Mouse (Mus musculus): ENCODE measurements around the gene Fnip1. TPM values are rescaled to one million over a fixed set of nuclear protein-coding genes. Genes with fewer than 3 reads are reported as not detected.
"Not testable (repeated sequence)": the region's sequence is repeated elsewhere in the genome, so short reads cannot be mapped to it uniquely, and the experiment has no call there.

The Fnip1 gene
- total RNA-seq, 1 experiment from 2014 or later = 34.4 TPM

DNA sequence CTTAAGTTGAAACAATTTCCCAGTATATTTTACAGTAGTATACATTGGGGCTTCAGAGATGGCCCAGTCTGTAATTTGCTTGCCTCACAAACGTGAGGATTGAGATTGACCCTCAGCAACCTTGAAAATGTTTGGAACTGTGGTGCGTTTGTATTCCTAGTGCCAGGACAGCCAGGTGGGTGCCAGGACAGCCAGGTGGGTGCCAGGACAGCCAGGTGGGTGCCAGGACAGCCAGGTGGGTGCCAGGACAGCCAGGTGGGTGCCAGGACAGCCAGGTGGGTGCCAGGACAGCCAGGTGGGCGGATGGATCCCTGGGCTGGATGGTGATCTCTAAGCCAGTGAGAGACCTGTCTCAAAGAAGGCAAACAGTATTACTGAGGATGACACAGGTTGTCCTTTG is 12.8 kb downstream of the Fnip1 start:
- ATAC-seq (replicated peaks; ENCODE audit: insufficient number of reproducible peaks, low FRiP score, low TSS enrichment, poor library complexity, severe bottlenecking) = not testable (repeated sequence)

DNA sequence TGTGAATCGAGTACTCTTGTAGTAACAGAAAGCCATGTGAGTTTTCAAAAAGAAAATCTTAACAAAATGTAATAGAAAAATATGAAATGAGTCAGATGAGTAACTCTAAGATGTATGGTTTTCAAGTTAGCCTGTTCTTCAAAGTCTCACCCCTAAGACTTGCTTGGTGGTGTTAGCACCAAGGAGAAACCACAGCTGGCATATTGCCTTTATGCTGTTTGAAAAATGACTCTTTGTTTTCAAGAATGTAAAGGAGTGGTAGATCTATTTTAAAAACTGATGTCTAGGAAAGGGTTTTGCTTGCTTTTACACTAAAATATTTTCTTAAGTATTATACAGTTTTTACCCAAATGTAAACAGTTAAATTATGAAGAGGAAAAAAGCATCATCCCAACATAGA is 16.5 kb downstream of the Fnip1 start:
- no peak for ATAC-seq (replicated peaks; ENCODE audit: insufficient number of reproducible peaks, low FRiP score, low TSS enrichment, poor library complexity, severe bottlenecking)

DNA sequence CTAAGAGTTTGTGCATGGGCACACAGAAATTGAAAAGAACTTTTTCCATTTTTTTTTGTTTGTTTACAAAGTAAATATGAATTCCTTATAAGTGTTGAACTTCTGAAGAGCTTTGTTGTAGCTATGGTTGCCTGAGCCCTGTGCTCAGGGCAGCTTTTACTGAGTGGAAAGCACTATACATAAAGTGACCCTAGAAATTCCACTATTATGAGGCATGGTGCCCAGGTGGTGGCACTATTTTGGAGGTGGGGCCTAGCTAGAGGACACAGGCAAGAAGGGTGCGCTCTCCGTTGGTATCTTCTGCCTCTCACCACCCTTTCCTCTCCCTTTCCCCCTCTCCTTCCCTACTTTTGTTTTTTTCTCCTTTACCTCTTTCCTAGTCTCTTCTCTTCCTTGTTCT is 18.9 kb downstream of the Fnip1 start:
- no peak for ATAC-seq (replicated peaks; ENCODE audit: insufficient number of reproducible peaks, low FRiP score, low TSS enrichment, poor library complexity, severe bottlenecking)

DNA sequence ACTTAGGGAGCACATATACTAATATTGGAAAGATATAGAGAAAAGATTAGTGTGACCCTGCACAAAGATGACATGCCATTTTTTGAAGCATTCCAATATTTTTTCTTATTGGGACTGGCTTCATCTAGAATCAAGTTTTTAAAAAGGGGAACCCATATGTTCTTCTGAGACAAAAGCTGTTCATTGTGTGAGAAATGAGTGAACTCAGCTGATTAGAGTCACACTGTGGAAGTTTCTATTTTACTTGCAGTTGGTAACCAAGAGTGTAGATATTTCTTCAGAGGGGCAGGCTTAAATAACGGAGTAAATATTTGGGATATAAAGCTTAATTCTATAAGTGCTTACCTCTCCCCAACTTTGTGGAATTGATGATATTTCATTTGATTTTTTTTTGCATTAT is 20.2 kb downstream of the Fnip1 start:
- ATAC-seq (replicated peaks; ENCODE audit: insufficient number of reproducible peaks, low FRiP score, low TSS enrichment, poor library complexity, severe bottlenecking) = no peak

DNA sequence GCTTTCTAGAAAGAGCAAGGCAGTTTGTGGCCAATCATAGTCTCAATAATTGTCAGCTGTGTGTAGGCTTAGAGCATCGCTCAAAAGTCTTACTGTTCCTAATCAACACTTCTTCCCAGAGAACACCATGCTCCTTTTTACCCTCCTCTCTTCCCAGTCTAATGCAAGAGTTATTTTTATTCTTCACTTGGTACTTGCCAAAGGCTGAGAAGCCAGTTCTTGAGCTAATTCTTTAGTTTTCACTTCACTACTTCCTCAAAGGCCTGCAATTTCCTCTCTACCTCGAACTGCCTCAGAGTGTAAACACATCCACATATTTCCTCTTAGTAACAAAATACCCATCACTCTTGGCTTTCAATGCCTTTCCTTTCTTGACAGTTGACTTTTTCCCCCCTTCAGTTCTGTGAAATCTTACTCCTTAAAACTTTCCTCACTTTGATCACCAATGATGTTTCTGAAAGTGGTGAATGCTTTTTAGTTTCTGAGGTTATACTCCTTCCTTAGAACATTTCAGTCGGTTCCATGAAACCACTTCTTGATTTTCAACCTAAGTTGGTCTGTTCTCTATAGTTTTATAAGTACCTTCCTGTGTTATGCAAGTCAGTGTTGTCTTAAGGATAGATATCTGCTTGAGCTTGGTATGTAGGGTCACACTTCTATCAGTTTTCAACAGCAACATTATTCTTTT is 26.7 kb downstream of the Fnip1 start:
- ATAC-seq (replicated peaks; ENCODE audit: insufficient number of reproducible peaks, low FRiP score, low TSS enrichment, poor library complexity, severe bottlenecking) = no peak; the same call in 1 of the 2 replicates

DNA sequence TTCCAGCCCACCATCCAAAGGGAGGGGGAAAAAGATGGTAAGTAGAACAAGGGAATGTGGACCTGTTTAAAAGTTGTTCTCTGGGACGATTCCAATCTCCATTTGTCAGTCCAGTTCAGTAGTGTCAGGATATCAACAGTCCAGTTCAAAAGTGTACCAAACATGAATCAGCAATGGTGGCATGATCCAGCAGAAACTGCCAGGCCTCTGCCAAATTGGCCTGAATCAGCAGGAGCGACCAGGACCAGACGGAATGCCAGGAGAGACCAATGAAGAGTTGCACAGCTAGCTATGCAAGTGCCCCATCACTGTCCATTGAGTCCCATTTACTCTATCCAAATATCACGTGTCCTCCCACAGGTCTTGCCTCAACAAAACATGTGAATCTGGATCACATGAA is 34.2 kb downstream of the Fnip1 start:
- no peak for ATAC-seq (replicated peaks; ENCODE audit: insufficient number of reproducible peaks, low FRiP score, low TSS enrichment, poor library complexity, severe bottlenecking)

DNA sequence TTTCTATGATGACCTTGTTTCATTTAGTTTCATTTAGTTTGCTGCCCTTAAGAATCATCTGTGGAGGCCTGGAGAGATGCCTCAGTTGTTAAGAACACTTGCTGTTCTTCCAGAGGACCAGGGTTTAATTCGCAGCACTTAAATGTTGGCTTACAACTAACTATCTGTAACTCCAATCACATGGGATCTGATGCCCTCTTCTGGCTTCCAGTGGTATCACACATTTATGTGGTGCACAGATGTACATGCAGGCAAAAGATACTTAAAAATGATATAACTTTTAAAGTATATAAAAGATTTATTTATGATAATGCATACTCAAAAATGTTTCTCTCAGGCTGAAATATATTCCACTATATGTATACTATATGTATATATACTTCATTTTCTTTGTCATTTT is 40.4 kb downstream of the Fnip1 start:
- ATAC-seq (replicated peaks; ENCODE audit: insufficient number of reproducible peaks, low FRiP score, low TSS enrichment, poor library complexity, severe bottlenecking) = no peak

DNA sequence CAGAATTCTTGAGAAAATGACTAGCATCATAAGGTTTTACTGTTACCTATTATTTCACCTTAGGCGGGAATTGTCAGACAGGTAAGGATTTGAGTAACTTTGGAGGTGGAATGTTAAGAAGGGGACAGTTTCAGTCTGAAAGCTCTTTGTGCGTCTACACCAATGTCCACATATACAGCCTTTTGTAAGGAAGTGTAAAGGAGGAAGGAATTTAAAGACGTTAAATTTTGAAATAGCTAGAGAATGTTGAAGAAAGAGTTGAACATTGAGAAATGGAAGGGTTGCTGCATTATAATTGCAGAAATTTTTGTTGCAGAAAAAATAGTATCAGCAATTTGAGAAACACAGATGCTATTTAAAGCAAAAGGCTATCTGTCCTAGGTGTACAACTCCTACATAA is 48.0 kb downstream of the Fnip1 start:
- ATAC-seq (replicated peaks; ENCODE audit: insufficient number of reproducible peaks, low FRiP score, low TSS enrichment, poor library complexity, severe bottlenecking) = no peak

DNA sequence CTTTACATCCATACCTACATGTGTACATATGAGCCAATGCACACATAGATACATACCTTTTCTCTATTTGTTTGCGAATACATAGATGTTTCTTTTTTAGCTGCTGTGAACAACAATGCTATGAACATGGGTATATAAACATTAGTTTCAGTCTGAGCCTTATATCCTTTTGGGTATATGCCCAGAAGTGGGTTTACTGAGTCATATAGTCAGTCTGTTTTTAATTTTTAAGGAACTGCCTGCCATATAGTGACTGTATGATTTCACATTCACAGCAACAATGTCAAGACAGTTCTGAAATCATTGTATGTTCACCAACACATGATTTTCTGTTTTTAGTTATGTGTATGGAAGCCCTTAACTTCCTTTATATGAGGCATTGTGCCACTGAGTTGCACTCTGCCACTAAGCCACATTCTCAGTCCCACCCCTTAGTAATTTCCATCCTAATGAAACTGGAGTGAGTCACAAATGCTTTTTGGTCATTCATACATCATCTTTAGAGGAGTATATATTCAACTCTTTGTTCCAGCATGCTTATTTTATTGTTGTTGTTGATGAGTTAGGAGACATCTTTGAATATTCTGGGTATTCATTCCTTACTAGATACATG is 54.1 kb downstream of the Fnip1 start:
- peak; percentile 87 for ATAC-seq (replicated peaks; ENCODE audit: insufficient number of reproducible peaks, low FRiP score, low TSS enrichment, poor library complexity, severe bottlenecking)

DNA sequence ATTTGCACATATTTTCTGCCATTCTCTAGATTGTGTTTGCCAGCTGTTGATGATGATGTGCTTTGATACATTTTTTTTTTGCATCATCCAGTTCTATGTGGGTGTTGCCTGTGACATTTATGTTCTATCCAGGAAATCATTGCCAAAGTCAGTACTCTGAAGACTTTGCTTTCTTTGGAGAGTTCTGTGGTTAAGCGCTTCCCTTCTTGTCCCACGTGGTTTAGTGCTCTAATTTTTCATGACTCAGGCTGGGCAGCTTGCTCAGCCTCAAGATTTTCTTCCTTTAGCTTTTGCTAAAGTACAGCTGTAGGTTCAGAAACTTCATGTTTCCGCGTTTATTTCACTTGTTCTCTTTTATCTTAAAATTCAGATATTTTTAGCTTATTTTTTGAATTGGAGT is 54.6 kb downstream of the Fnip1 start:
- peak; percentile 94 for ATAC-seq (replicated peaks; ENCODE audit: insufficient number of reproducible peaks, low FRiP score, low TSS enrichment, poor library complexity, severe bottlenecking)

DNA sequence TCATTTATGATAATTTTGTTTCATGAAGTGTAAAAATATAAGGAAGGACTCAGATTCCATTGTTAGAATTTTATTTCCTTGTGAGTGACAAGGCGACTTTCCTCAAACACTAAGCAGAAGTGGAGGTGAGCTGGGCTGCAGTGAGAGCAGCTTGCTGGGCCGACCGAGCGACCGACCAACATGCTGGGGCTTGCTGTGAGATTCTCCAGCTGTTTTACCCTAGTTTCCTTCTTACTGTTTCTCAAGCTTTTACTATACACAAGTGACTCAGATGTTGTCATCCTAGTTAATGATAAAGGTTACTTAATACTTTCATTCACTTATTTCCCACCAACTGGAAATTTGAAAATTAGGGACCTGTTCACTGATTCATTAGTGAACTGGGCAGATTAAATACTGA is 61.8 kb downstream of the Fnip1 start:
- ATAC-seq (replicated peaks; ENCODE audit: insufficient number of reproducible peaks, low FRiP score, low TSS enrichment, poor library complexity, severe bottlenecking) = no peak

DNA sequence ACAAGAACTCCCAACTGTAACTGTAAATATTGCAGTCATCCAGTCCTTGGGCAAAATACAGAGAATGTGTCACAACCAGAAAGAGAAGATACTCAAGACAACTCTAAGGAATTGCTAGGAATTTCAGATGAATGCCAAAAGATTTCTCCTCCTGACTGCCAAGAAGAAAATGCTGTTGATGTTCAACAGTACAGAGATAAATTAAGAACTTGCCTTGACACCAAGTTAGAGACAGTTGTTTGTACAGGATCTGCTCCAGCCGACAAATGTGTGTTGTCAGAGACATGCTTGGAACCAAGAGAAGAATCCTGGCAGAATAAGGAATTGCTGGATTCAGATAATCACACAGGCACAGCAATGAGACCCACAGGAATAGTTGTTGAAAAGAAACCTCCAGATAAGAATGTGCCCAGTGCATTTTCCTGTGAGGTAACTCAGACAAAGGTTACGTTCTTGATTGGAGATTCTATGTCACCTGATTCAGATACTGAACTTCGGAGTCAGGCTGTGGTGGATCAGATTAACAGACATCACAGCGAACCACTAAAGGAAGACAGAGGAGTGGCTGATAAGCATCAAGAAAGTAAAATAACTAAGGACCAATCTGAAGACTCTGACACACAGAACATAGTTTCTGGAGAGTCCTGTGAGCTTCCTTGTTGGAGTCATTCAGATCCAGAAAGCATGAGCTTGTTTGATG is 64.7 kb downstream of the Fnip1 start:
- no peak for ATAC-seq (replicated peaks; ENCODE audit: insufficient number of reproducible peaks, low FRiP score, low TSS enrichment, poor library complexity, severe bottlenecking)

DNA sequence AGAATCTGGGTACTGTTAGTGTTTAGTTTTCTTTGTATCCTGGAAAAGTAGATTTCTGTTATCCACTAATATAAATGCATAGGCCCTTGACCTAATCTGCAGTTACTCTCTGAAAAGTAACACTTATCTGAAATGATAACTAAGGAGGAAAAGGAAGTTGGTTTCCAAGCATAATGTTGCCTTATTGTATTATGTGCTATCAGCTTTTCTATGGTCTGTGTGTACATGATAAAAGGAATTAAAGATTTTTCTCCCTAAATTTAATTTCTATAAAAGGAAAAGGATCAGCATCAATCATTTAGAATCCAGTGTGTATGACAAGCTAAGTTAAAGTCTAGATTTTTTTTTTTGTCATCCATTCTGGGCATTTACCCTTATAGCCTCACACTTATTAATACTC is 75.6 kb downstream of the Fnip1 start:
- ATAC-seq (replicated peaks; ENCODE audit: insufficient number of reproducible peaks, low FRiP score, low TSS enrichment, poor library complexity, severe bottlenecking) = no peak

DNA sequence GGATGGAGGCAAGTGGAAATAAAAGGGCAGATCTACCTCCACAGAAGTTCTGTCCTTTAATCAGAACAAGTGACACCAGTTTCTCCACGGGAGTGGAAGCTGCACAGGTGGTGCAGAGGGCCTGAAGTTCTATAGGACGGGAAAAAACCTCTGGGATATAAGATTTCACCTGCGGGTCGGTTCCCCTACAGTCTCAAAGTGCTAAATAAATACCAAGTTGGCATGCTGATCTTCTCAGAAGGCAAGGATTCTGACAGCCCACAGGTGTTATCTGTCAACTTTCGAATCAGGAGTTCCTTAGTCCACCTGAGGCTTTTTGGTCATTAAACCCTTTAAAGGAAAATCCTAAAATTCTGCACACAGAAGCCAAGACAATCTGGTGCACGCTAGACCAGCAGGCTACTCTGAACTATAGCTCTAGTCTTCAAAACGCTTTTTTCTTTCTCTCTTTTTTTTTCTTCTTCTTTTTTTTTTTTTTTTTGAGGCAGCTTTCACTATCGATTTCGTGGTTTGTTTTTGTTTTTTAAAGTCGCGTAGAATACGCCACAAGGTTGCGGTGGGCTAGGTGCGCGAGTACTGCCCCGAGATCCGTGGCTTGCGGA is 84.0 kb downstream of the Fnip1 start:
- no peak for ATAC-seq (replicated peaks; ENCODE audit: insufficient number of reproducible peaks, low FRiP score, low TSS enrichment, poor library complexity, severe bottlenecking)

DNA sequence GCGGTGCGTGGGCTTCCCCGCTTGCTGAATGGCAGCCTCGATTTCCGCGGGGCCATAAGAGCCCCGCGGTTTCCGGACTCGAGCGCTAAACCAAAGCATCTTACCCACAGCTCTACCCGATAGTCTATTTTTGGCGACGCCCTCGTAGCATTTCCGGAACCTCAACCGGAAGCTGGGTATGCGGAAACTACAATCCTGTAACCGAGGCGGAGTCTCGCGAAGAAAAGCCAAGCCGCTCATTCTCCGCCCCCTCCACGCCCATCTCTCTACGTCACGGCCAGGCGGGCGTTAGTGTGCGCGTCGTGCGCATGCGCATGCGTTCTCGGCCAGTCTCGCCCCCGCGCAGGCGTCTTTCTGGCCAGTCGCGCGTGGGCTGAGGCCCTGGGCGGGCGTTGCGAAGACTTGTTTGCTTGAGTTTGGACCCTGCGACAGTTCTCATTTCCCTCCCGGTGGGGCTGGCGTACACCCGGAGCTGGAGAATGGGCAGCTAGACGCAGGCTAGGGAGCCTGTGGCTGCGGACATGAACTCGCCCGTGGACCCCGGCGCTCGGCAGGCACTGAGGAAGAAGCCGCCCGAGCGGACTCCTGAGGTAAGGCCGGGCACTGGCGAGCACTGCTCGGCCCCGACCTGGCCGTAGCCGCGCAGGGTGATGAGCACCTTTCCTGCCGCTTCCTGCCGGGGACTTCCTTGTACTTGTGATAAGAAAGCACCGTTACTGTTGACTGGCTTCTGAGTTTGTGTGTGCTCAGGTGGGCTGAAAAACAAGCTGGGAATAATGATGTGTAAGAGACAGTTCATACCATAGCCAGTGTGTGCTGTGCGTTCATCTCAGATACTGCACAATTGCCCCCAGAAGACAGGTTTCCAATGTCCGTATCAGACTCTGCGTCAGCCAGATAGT is 84.8 kb downstream of the Fnip1 start, which contains the start of gene Rapgef6:
Gene Rapgef6 (plus strand): TSS at position 319 of the 902 bp plus-strand sequence.
- ATAC-seq (replicated peaks; ENCODE audit: insufficient number of reproducible peaks, low FRiP score, low TSS enrichment, poor library complexity, severe bottlenecking) = peak; percentile 97

DNA sequence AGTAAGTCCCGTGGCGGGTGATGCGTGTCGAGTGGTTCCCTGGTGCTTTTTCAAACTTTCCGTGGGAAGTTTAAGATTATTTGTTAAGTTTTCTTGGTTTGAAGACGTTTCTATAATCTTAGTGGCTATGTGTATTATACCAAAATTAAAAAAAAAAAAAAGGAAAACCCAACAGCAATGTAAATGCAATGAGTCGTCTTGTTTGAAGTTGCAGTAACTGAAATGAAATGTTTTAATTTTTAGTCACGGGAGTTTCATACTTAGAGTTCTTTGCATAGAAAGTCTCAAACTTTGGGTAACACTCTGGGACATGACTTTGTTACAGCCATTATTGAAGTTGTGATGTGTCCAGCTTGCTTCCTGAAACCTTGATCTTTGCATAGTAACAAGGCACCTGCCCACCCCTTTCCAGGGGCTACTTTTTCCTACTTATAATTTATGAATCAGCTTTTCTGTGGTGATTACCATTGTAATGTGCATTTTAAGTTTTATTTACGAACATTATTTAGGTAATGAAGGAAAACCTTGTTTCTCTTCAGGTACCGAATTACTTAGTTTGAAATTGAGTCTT is 85.5 kb downstream of the Fnip1 start:
- no peak for ATAC-seq (replicated peaks; ENCODE audit: insufficient number of reproducible peaks, low FRiP score, low TSS enrichment, poor library complexity, severe bottlenecking)

DNA sequence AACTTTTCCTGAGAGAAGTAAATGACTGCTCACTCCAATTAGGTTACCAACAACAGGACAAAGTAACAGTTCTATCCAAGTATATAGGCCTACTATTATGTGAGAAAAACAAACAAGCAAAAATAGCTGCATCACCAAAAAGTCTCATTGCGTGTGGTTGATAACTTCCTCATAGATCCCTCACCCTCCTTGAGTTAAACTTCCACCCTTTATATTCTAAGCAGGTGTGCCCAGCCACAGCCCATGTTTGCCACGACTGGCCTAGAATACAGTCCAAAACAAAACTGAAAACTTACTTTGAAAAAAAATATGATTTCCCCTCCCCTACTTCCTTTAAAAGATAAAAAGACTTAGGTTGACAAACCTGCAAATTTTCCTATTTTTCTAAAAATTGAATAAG is 90.0 kb downstream of the Fnip1 start:
- no peak for ATAC-seq (replicated peaks; ENCODE audit: insufficient number of reproducible peaks, low FRiP score, low TSS enrichment, poor library complexity, severe bottlenecking)

DNA sequence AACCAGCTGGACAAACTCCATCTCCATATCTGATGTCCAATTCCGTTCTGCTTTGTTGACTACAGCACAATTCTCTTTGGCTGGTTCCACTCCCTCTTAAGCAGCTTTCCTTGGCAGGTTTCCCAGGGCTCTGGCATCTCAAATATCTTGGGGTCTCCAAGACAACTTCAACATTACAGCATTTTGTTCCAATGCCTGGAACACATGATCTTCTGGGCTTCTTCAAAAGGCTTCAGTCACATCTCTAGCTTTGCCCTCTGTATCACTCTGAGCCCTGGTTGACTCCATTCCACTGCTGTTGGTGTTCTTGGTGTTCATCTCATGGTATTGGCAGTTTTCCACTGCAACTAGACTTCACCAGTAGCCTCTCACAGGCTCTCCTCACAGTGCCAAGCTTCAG is 92.4 kb downstream of the Fnip1 start:
- no peak for ATAC-seq (replicated peaks; ENCODE audit: insufficient number of reproducible peaks, low FRiP score, low TSS enrichment, poor library complexity, severe bottlenecking)

Data from monocyte, adult 5-6 weeks (primary cell).